Mouse (Mus musculus): ENCODE results near the gene Bcas1. TPM values are rescaled to one million over a fixed set of nuclear protein-coding genes. Genes with fewer than 3 reads are reported as not detected.

Bcas1 gene
- 0.37 and 0.51 TPM in 2 replicates for polyA plus RNA-seq (2016; fragmentation: Nextera tagmentation; extraction: Ambion mirVana)

DNA sequence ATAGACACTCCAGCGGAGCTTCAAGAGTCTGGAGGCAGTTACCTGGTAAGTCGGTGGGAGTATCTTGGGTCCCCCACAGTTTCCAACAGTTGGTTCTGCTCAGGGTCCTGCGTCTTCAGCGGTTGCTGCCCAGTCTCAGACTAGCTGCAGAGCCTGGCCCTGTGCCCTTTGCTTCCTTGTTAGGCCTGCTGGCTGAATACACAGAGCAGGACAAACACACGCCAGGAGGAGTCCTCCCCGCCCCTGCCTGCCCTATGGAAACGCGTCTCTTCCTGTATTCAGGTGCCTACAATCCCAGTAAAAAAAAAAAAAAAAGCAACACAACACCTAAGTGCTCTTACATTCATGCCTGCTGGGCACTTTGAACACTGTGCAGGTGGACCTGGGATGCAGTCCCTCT is at the start of gene Bcas1:
TSS of gene Bcas1 (minus strand) at position 142 of the 400 bp plus-strand sequence.
- ATAC-seq (ENCODE audit: insufficient number of reproducible peaks, insufficient read depth, low FRiP score, low TSS enrichment, low read depth) = no peak
- no peaks in the 10 kb centered on the region; the same call in none of the 2 replicates for H3K27me3 ChIP-seq
- peaks cover 6% of the 10 kb centered on the region; the same call in 1 of the 2 replicates for H3K4me1 ChIP-seq (replicated peaks)
- no peaks in the 10 kb centered on the region for H3K36me3 ChIP-seq
- 76% methylated on average over 8 of the region's 8 CpGs for WGBS
- no peak within 1 kb of the TSS for H3K9ac ChIP-seq (replicated peaks)
- no peaks in the 10 kb centered on the region for H3K9me3 ChIP-seq
- no peak within 1 kb of the TSS for H3K4me3 ChIP-seq (replicated peaks)
- H3K4me2 ChIP-seq = no peak within 1 kb of the TSS
- H3K27ac ChIP-seq = no peak within 1 kb of the TSS

DNA sequence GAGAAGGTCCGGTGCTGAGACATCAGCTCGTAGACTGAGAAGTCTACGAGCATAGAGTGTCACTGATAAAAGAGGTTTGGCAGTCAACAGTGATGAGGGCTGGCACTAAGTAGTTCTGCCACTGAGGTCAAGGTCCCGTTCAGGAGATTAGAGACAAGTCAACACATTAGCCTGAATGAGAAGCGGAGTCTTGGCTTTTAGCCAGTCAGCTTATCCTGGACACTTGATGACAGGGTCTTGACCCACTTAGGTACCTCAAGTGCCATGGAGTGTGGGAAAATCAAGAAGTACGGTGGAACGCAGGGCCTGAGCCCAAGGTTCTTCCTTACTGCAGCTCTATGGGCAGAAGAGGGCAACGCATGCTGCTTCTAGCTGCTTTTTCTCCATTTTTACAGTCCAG is 49.0 kb upstream of the Bcas1 start:
- H3K27ac ChIP-seq = no peak overlapping the region
- ATAC-seq (ENCODE audit: insufficient number of reproducible peaks, insufficient read depth, low FRiP score, low TSS enrichment, low read depth) = no peak
- 87% methylated on average over 8 of the region's 8 CpGs for WGBS
- H3K9ac ChIP-seq (replicated peaks) = no peak overlapping the region
- H3K9me3 ChIP-seq = 0 out of 2 replicates have a peak, but pooled peaks cover 4% of the 10 kb centered on the region
- H3K36me3 ChIP-seq = no peaks in the 10 kb centered on the region
- H3K4me3 ChIP-seq (replicated peaks) = no peak overlapping the region
- H3K4me1 ChIP-seq (replicated peaks) = no peaks in the 10 kb centered on the region
- H3K4me2 ChIP-seq = no peak overlapping the region
- H3K27me3 ChIP-seq = 0 out of 2 replicates have a peak, but pooled peaks cover 10% of the 10 kb centered on the region

DNA sequence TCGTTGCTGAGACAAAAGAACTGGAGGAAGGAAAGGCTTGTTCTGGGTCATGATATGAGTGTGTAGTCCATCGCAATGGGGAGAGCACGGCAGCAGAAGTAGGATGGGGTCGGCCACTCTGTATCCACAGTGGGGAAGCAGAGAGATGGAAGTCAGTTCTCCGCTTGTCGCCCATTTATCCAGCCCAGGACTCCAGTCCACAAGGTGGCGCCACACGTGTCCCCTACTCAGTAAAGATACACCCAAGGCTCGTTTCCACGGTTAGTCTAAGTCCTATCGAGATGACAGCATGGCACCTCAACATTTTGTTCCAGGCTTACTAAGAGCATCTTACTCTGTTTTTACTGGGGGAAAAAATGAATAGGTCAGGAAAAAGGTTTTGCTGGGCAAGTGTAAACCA is 48.6 kb upstream of the Bcas1 start:
- no peak overlapping the region for H3K4me2 ChIP-seq
- H3K27ac ChIP-seq = no peak overlapping the region
- ATAC-seq (ENCODE audit: insufficient number of reproducible peaks, insufficient read depth, low FRiP score, low TSS enrichment, low read depth) = no peak
- H3K9ac ChIP-seq (replicated peaks) = no peak overlapping the region
- no peaks in the 10 kb centered on the region for H3K4me1 ChIP-seq (replicated peaks)
- no peaks in the 10 kb centered on the region for H3K36me3 ChIP-seq
- H3K9me3 ChIP-seq = 0 out of 2 replicates have a peak, but pooled peaks cover 4% of the 10 kb centered on the region
- no peak overlapping the region for H3K4me3 ChIP-seq (replicated peaks)
- 83% methylated on average over 11 of the region's 11 CpGs for WGBS
- H3K27me3 ChIP-seq = 0 out of 2 replicates have a peak, but pooled peaks cover 13% of the 10 kb centered on the region

DNA sequence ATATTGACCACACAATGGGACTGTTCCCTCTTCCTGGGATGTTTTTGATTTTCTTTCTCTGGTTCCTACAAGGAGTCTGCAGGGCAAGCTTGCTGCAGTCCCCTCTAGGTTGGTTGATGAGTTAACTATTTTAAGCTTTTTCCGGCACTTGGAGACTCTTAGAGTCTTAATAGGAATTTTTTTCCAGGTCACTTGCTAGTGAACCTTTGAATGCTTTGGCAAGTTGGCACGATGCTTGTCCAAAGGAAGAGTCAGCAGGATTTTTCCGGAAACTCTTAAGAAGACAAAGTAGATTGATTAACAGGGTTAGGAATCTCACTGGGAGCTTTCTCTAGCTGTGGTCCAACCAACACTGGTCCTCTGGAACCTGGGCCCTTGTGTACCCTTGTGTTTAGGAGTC is 47.5 kb upstream of the Bcas1 start:
- H3K4me2 ChIP-seq = no peak overlapping the region
- H3K27ac ChIP-seq = no peak overlapping the region
- H3K4me1 ChIP-seq (replicated peaks) = peaks cover 5% of the 10 kb centered on the region; the same call in 1 of the 2 replicates
- WGBS = 88% methylated on average over 3 of the region's 3 CpGs
- no peak overlapping the region for H3K9ac ChIP-seq (replicated peaks)
- no peak for ATAC-seq (ENCODE audit: insufficient number of reproducible peaks, insufficient read depth, low FRiP score, low TSS enrichment, low read depth)
- no peaks in the 10 kb centered on the region for H3K36me3 ChIP-seq
- H3K4me3 ChIP-seq (replicated peaks) = no peak overlapping the region
- 0 out of 2 replicates have a peak, but pooled peaks cover 4% of the 10 kb centered on the region for H3K9me3 ChIP-seq
- H3K27me3 ChIP-seq = peaks cover 17% of the 10 kb centered on the region

DNA sequence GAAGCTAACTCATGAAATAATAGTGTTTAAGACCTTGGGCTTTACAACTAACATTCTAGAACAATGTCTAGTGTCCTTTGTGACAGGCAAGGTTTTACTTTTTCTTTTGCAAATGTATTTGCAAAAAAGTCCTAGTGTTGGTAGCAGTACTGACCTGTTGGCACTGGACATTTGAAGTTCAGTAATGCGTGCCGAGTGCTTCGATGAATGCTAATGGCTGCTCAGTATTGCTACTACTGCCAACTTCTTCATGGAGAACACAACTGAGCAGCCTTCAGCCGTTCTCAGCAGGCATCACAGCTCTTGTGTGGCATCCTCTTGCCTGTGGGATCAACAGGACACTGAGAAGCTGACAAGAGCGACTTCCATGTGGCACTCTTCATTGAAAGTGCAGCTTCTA is 46.5 kb upstream of the Bcas1 start:
- Histone ChIP-seq H3K36me3 (no peaks in the 10 kb centered on the region), H3K4me3 (replicated peaks) (no peak overlapping the region), H3K4me2 (no peak overlapping the region), H3K27me3 (peaks cover 17% of the 10 kb centered on the region), H3K27ac (no peak overlapping the region), H3K9me3 (0 out of 2 replicates have a peak, but pooled peaks cover 4% of the 10 kb centered on the region), H3K4me1 (replicated peaks) (peaks cover 11% of the 10 kb centered on the region), H3K9ac (replicated peaks) (no peak overlapping the region)
- WGBS = 94% methylated on average over 5 of the region's 5 CpGs
- ATAC-seq (ENCODE audit: insufficient number of reproducible peaks, insufficient read depth, low FRiP score, low TSS enrichment, low read depth) = no peak

DNA sequence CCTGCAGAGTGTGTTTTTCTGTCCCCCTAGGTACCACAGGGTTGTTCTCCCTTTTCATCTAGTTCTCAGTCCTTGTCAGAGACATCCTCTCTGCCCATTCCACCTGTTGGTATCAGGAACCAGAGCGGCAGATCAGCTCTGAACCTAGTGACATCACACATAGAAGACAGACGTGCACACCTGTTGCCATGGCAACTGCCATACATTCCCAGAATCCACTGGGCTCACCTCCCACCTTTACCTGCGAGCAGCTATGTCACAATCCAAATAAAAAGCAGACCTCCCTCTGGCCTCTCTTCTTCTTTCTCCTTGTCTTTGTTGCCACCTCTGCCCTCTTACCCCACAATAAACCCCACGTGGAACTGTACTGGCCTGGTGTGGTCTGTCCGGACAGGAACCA is 42.9 kb upstream of the Bcas1 start:
- no peak for ATAC-seq (ENCODE audit: insufficient number of reproducible peaks, insufficient read depth, low FRiP score, low TSS enrichment, low read depth)
- Histone ChIP-seq H3K4me3 (replicated peaks) (no peak overlapping the region), H3K4me2 (no peak overlapping the region), H3K27me3 (peaks cover 17% of the 10 kb centered on the region), H3K9me3 (0 out of 2 replicates have a peak, but pooled peaks cover 7% of the 10 kb centered on the region), H3K36me3 (no peaks in the 10 kb centered on the region), H3K4me1 (replicated peaks) (peaks cover 14% of the 10 kb centered on the region), H3K27ac (no peak overlapping the region), H3K9ac (replicated peaks) (no peak overlapping the region)
- WGBS = 77% methylated on average over 5 of the region's 5 CpGs

DNA sequence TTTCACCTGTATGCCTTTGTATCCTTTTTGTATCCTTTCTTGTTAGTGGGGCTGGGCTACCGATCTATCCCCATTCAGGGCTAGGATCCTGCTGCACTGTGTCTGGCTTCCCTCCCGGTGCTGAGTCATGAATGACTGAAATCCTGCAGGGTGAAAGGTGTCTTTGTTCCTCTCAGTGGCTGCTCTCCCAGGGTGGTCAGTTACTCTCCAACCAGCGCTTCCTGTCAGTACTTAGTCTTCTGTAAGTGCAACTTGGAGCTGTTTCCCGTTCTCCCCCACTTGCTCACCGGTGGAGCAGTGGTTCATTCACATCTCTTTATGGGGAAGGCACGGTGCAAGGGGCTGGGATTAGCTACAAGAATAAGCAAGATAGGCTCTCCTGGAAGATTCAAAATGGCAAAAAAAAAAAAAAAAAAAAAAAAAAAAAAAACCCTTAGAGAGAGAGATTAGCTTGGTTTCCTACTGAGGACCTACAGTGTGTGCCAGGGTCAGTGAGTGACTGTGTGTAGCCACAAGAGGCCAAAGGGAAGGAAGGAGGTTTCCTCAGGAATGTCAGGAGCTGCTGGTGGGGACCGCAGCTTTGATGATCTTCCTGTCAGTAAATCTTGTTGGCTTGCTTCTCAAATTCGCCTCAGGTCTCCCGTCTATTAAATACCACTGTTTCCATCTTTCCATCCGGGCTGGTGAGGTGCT is 42.1 kb upstream of the Bcas1 start:
- ATAC-seq (ENCODE audit: insufficient number of reproducible peaks, insufficient read depth, low FRiP score, low TSS enrichment, low read depth) = no peak

DNA sequence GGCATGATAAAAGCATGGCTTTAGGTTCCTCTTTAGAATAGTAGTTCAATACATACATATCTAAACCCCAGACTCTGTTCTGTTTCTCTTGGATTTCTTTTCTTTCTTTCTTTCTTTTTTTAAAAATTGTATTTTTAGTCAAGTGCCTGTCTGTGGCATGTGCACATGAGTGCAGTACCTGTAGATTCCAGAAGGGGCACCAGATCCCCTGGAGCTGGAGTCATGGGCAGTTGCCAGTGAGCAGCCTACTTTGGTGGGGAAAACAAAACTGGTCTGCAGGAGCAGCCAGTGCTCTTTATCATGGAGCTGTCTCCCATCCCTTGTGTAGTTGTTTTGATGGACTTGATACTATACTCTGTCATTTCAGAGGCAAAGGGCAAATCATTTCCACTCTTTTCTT is 40.4 kb upstream of the Bcas1 start:
- H3K4me1 ChIP-seq (replicated peaks) = peaks cover 14% of the 10 kb centered on the region
- ATAC-seq (ENCODE audit: insufficient number of reproducible peaks, insufficient read depth, low FRiP score, low TSS enrichment, low read depth) = no peak

More for the DNA sequence above, 42.1 kb upstream of the Bcas1 start:
- no peak overlapping the region for H3K4me3 ChIP-seq (replicated peaks)
- H3K4me1 ChIP-seq (replicated peaks) = peaks cover 14% of the 10 kb centered on the region
- H3K9ac ChIP-seq (replicated peaks) = 0 out of 2 replicates have a peak overlapping the region, but pooled peaks have one; percentile 6
- WGBS = 9% methylated on average over 10 of the region's 10 CpGs
- H3K36me3 ChIP-seq = no peaks in the 10 kb centered on the region
- no peak overlapping the region for H3K27ac ChIP-seq
- H3K27me3 ChIP-seq = peaks cover 17% of the 10 kb centered on the region
- 0 out of 2 replicates have a peak, but pooled peaks cover 7% of the 10 kb centered on the region for H3K9me3 ChIP-seq
- H3K4me2 ChIP-seq = peak overlapping the region; percentile 13; the same call in 1 of the 2 replicates

DNA sequence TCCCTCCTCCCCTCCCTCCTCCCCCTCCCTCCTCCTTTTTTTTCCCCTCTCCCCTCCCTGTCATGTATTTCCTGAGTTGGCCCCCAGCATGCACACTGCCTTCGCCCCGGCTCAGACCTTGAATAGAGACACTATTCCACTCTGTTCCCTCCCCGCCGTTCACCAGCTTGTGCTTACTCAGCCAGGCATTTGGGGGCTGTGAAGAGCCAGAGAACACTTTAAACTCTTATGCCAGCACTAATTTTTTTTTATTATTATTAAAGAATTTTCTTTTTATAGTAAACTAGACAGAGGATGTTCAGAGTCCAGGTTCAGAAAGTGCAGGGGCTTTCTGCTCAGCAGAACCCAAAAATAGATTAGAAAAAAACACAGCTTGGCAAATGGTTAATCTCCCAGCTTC is 37.2 kb upstream of the Bcas1 start:
- Histone ChIP-seq H3K4me1 (replicated peaks) (peaks cover 6% of the 10 kb centered on the region), H3K4me2 (no peak overlapping the region), H3K9ac (replicated peaks) (no peak overlapping the region), H3K36me3 (no peaks in the 10 kb centered on the region), H3K27me3 (peaks cover 4% of the 10 kb centered on the region; the same call in 1 of the 2 replicates), H3K27ac (no peak overlapping the region), H3K4me3 (replicated peaks) (no peak overlapping the region), H3K9me3 (0 out of 2 replicates have a peak, but pooled peaks cover 3% of the 10 kb centered on the region)
- no peak for ATAC-seq (ENCODE audit: insufficient number of reproducible peaks, insufficient read depth, low FRiP score, low TSS enrichment, low read depth)
- 61% methylated on average over 4 of the region's 4 CpGs for WGBS

More for the DNA sequence above, 40.4 kb upstream of the Bcas1 start:
- Histone ChIP-seq H3K27me3 (peaks cover 17% of the 10 kb centered on the region), H3K36me3 (no peaks in the 10 kb centered on the region), H3K27ac (no peak overlapping the region), H3K9ac (replicated peaks) (no peak overlapping the region), H3K4me3 (replicated peaks) (no peak overlapping the region), H3K4me2 (no peak overlapping the region), H3K9me3 (0 out of 2 replicates have a peak, but pooled peaks cover 3% of the 10 kb centered on the region)

DNA sequence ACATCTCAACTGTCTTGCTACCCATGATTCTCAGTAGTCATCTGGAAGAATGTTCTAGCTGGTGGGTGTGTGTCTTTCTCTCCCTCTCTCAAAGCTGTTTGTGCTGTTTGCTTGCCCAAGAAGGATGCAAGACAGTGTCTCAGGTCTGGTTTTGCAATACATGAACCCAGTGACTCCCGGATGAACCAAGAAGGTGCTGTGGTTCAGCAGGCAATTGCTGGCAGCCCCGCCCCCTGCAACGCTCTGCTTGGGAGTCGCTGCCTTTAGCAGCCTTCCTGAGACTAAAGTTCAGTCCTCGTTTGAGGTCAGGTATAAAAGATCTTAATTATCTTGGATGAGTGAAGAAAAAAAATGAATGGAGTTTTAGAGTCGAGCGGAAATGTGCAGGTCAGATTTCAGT is 34.0 kb upstream of the Bcas1 start:
- no peaks in the 10 kb centered on the region for H3K9me3 ChIP-seq
- H3K27ac ChIP-seq = no peak overlapping the region
- no peaks in the 10 kb centered on the region for H3K36me3 ChIP-seq
- H3K4me2 ChIP-seq = no peak overlapping the region
- H3K9ac ChIP-seq (replicated peaks) = no peak overlapping the region
- no peak for ATAC-seq (ENCODE audit: insufficient number of reproducible peaks, insufficient read depth, low FRiP score, low TSS enrichment, low read depth)
- WGBS = 72% methylated on average over 7 of the region's 7 CpGs
- H3K27me3 ChIP-seq = no peaks in the 10 kb centered on the region; the same call in 1 of the 2 replicates
- no peak overlapping the region for H3K4me3 ChIP-seq (replicated peaks)
- H3K4me1 ChIP-seq (replicated peaks) = no peaks in the 10 kb centered on the region; the same call in none of the 2 replicates

DNA sequence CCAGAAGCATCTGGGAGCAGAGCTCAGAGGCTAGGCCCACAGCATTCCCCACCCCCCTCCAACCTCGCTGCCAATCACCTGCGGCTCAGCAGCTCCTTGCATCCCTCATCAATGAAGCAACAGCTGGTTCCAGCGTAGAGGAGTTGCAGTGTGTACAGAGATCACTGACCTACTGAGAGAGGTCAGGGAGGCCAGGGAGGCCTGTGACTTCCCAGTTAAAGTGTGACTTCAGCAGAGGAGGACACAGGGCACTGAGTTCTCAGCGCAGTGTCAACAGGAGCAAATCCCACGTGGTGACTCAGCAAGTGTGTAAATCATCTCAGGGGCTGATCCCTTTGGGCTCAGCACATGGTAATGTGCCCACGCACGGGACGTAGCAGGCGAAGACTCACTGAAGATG is 32.2 kb upstream of the Bcas1 start:
- H3K27ac ChIP-seq = no peak overlapping the region
- no peak for ATAC-seq (ENCODE audit: insufficient number of reproducible peaks, insufficient read depth, low FRiP score, low TSS enrichment, low read depth)
- WGBS = 35% methylated on average over 9 of the region's 9 CpGs

More for the DNA sequence above, 32.2 kb upstream of the Bcas1 start:
- H3K9ac ChIP-seq (replicated peaks) = no peak overlapping the region
- H3K4me3 ChIP-seq (replicated peaks) = no peak overlapping the region
- no peaks in the 10 kb centered on the region for H3K9me3 ChIP-seq
- H3K4me2 ChIP-seq = no peak overlapping the region
- no peaks in the 10 kb centered on the region; the same call in none of the 2 replicates for H3K4me1 ChIP-seq (replicated peaks)
- H3K27me3 ChIP-seq = no peaks in the 10 kb centered on the region; the same call in 1 of the 2 replicates
- H3K36me3 ChIP-seq = no peaks in the 10 kb centered on the region

All from limb, embryonic 12.5 days (tissue).